Mouse (Mus musculus): ENCODE results near the gene Fam72a. TPM values are rescaled to one million over a fixed set of nuclear protein-coding genes. Genes with fewer than 3 reads are reported as not detected.

Gene Fam72a
- polyA plus RNA-seq, 1 experiment: 0.14 TPM

GRCm38 (mm10) chr1:131514197-131514596 lies 13.5 kb upstream of the Fam72a start:
- WGBS: 76% methylated on average over 1 of the region's 1 CpGs
- H3K27ac ChIP-seq (ENCODE audit: insufficient read depth, low read depth, low read length): no peak overlapping the region
- TF ChIP-seq POLR2A (IDR thresholded peaks at IDR 0.05; ENCODE audit: low read depth, low read length): no peak
- no peak for TF ChIP-seq CTCF (IDR thresholded peaks at IDR 0.05; ENCODE audit: extremely low read depth, insufficient read length, insufficient replicate concordance, low read depth, low read length)

GRCm38 (mm10) chr1:131516588-131516987 lies 11.1 kb upstream of the Fam72a start:
- 79% methylated on average over 3 of the region's 3 CpGs for WGBS

More at GRCm38 (mm10) chr1:131514197-131514596, 13.5 kb upstream of the Fam72a start:
- H3K4me3 ChIP-seq (ENCODE audit: low read depth, low read length): no peak overlapping the region
- no peaks in the 10 kb centered on the region for H3K4me1 ChIP-seq (ENCODE audit: control insufficient read depth, insufficient read depth, insufficient read length, low read length)
- no peaks in the 10 kb centered on the region for H3K27me3 ChIP-seq (ENCODE audit: control insufficient read depth, insufficient read depth, low read length)
- no peaks in the 10 kb centered on the region for H3K36me3 ChIP-seq (ENCODE audit: control insufficient read depth, insufficient read depth, low read length)

GRCm38 (mm10) chr1:131523794-131524193 lies 3.9 kb upstream of the Fam72a start:
- Histone ChIP-seq H3K27me3 (ENCODE audit: control insufficient read depth, insufficient read depth, low read length) (no peaks in the 10 kb centered on the region), H3K4me1 (ENCODE audit: control insufficient read depth, insufficient read depth, insufficient read length, low read length) (peaks cover 2% of the 10 kb centered on the region), H3K4me3 (ENCODE audit: low read depth, low read length) (no peak overlapping the region), H3K27ac (ENCODE audit: insufficient read depth, low read depth, low read length) (no peak overlapping the region), H3K36me3 (ENCODE audit: control insufficient read depth, insufficient read depth, low read length) (no peaks in the 10 kb centered on the region)
- TF ChIP-seq POLR2A (IDR thresholded peaks at IDR 0.05; ENCODE audit: low read depth, low read length): no peak
- TF ChIP-seq CTCF (IDR thresholded peaks at IDR 0.05; ENCODE audit: extremely low read depth, insufficient read length, insufficient replicate concordance, low read depth, low read length): no peak
- WGBS: 61% methylated on average over 3 of the region's 3 CpGs

More at GRCm38 (mm10) chr1:131516588-131516987, 11.1 kb upstream of the Fam72a start:
- no peak overlapping the region for H3K4me3 ChIP-seq (ENCODE audit: low read depth, low read length)
- H3K36me3 ChIP-seq (ENCODE audit: control insufficient read depth, insufficient read depth, low read length): no peaks in the 10 kb centered on the region
- no peak for TF ChIP-seq CTCF (IDR thresholded peaks at IDR 0.05; ENCODE audit: extremely low read depth, insufficient read length, insufficient replicate concordance, low read depth, low read length)
- no peak for TF ChIP-seq POLR2A (IDR thresholded peaks at IDR 0.05; ENCODE audit: low read depth, low read length)
- no peaks in the 10 kb centered on the region for H3K4me1 ChIP-seq (ENCODE audit: control insufficient read depth, insufficient read depth, insufficient read length, low read length)
- no peaks in the 10 kb centered on the region for H3K27me3 ChIP-seq (ENCODE audit: control insufficient read depth, insufficient read depth, low read length)
- H3K27ac ChIP-seq (ENCODE audit: insufficient read depth, low read depth, low read length): no peak overlapping the region

- WGBS: 7% methylated on average over 26 of the region's 26 CpGs
- Histone ChIP-seq H3K4me1 (ENCODE audit: control insufficient read depth, insufficient read depth, insufficient read length, low read length) (peaks cover 2% of the 10 kb centered on the region), H3K4me3 (ENCODE audit: low read depth, low read length) (peak overlapping the region; percentile 79), H3K36me3 (ENCODE audit: control insufficient read depth, insufficient read depth, low read length) (no peaks in the 10 kb centered on the region), H3K27ac (ENCODE audit: insufficient read depth, low read depth, low read length) (no peak overlapping the region), H3K27me3 (ENCODE audit: control insufficient read depth, insufficient read depth, low read length) (no peaks in the 10 kb centered on the region)
- TF ChIP-seq POLR2A (IDR thresholded peaks at IDR 0.05; ENCODE audit: low read depth, low read length): no peak
Measured at GRCm38 (mm10) chr1:131525101-131525585, 2.6 kb upstream of the Fam72a start.

GRCm38 (mm10) chr1:131525586-131526271 lies 2.0 kb upstream of the Fam72a start:
- TF ChIP-seq CTCF (IDR thresholded peaks at IDR 0.05; ENCODE audit: extremely low read depth, insufficient read length, insufficient replicate concordance, low read depth, low read length) (no peak), POLR2A (IDR thresholded peaks at IDR 0.05; ENCODE audit: low read depth, low read length) (no peak)
- Histone ChIP-seq H3K4me1 (ENCODE audit: control insufficient read depth, insufficient read depth, insufficient read length, low read length) (peaks cover 2% of the 10 kb centered on the region), H3K36me3 (ENCODE audit: control insufficient read depth, insufficient read depth, low read length) (no peaks in the 10 kb centered on the region), H3K27ac (ENCODE audit: insufficient read depth, low read depth, low read length) (peak overlapping the region; percentile 70; the same call in 1 of the 2 replicates), H3K27me3 (ENCODE audit: control insufficient read depth, insufficient read depth, low read length) (no peaks in the 10 kb centered on the region), H3K4me3 (ENCODE audit: low read depth, low read length) (peak overlapping the region; percentile 79)
- under 1% methylated on average over 41 of the region's 41 CpGs for WGBS

GRCm38 (mm10) chr1:131526371-131527270 lies 1.1 kb upstream of the Fam72a start:
- no peak; the same call in 1 of the 2 replicates for TF ChIP-seq POLR2A (IDR thresholded peaks at IDR 0.05; ENCODE audit: low read depth, low read length)
- no peak for TF ChIP-seq CTCF (IDR thresholded peaks at IDR 0.05; ENCODE audit: extremely low read depth, insufficient read length, insufficient replicate concordance, low read depth, low read length)
- Histone ChIP-seq H3K27me3 (ENCODE audit: control insufficient read depth, insufficient read depth, low read length) (no peaks in the 10 kb centered on the region), H3K27ac (ENCODE audit: insufficient read depth, low read depth, low read length) (peak overlapping the region; percentile 70), H3K4me3 (ENCODE audit: low read depth, low read length) (peak overlapping the region; percentile 79), H3K36me3 (ENCODE audit: control insufficient read depth, insufficient read depth, low read length) (no peaks in the 10 kb centered on the region), H3K4me1 (ENCODE audit: control insufficient read depth, insufficient read depth, insufficient read length, low read length) (peaks cover 2% of the 10 kb centered on the region)
- WGBS: under 1% methylated on average over 81 of the region's 81 CpGs

- H3K36me3 ChIP-seq (ENCODE audit: control insufficient read depth, insufficient read depth, low read length): no peaks in the 10 kb centered on the region
- under 1% methylated on average over 34 of the region's 34 CpGs for WGBS
- TF ChIP-seq CTCF (IDR thresholded peaks at IDR 0.05; ENCODE audit: extremely low read depth, insufficient read length, insufficient replicate concordance, low read depth, low read length): no peak
- TF ChIP-seq POLR2A (IDR thresholded peaks at IDR 0.05; ENCODE audit: low read depth, low read length): peak; percentile 50; the same call in 1 of the 2 replicates
- peaks cover 2% of the 10 kb centered on the region for H3K4me1 ChIP-seq (ENCODE audit: control insufficient read depth, insufficient read depth, insufficient read length, low read length)
- H3K27ac ChIP-seq (ENCODE audit: insufficient read depth, low read depth, low read length): peak overlapping the region; percentile 64
- H3K4me3 ChIP-seq (ENCODE audit: low read depth, low read length): peak overlapping the region; percentile 94
- no peaks in the 10 kb centered on the region for H3K27me3 ChIP-seq (ENCODE audit: control insufficient read depth, insufficient read depth, low read length)
Measured at GRCm38 (mm10) chr1:131528081-131528507, 391 bp downstream of the Fam72a start.

All from small intestine, adult 2 months (tissue).